In genomic region chr4:59816477-59816876, GRCm38 (mm10) we compare ENCODE assay signal across 22 mouse cellular contexts. TPM values are rescaled to one million over a fixed set of nuclear protein-coding genes. Genes with fewer than 3 reads are reported as not detected.
DNase-seq lines count a peak whose midpoint lies in the region; ATAC-seq and TF ChIP-seq lines count a peak whose summit lies in the region.
"Had no signal": no experiment of that assay in that cellular context is flagged by ENCODE, and none has a peak within 500 bp of the region (broad histone marks: within the 10 kb centered on the region; RNA-seq: fewer than 3 reads in every experiment).

No protein-coding gene starts in this region.

- H3K9me3 ChIP-seq in heart, embryonic 10.5 days: no peaks in the 10 kb centered on the region
- no peaks in the 10 kb centered on the region for H3K9me3 ChIP-seq in lung, postnatal 0 days (ENCODE audit: low read length)
- H3K9me3 ChIP-seq: forebrain, embryonic 10.5 days; heart, embryonic 15.5 days; hindbrain, embryonic 15.5 days; limb, embryonic 15.5 days; midbrain, embryonic 12.5 days had no signal

- no peak for DNase-seq in heart, embryonic 10.5 days (ENCODE audit: low spot score)
- DNase-seq in heart, adult 9 months (ENCODE audit: low spot score in 2 of 2): no peak
- DNase-seq in lung, adult 18-20 months: peak; percentile 83 to 87
- peak; percentile 85 for DNase-seq in lung, postnatal 0 days (ENCODE audit: low spot score)
- DNase-seq in kidney, postnatal 36 days: no peak
- no peak for DNase-seq in adrenal gland, postnatal 25 days
- DNase-seq: cerebellum, adult 2 months; gastrocnemius, postnatal 25 days; heart, adult 18-20 months; heart, postnatal 36 days; kidney, postnatal 25 days; left cerebral cortex, postnatal 4 days; thymus, postnatal 14 days had no signal

- H3K27ac ChIP-seq in heart, embryonic 10.5 days: peak overlapping the region; percentile 47; the same call in 1 of the 2 replicates
- H3K27ac ChIP-seq in lung, postnatal 0 days (ENCODE audit: low read length): peak overlapping the region; percentile 85
- H3K27ac ChIP-seq in macrophage: 0 out of 2 replicates have a peak overlapping the region, but pooled peaks have one; percentile 66
- H3K27ac ChIP-seq: forebrain, embryonic 10.5 days; heart, embryonic 15.5 days; hindbrain, embryonic 15.5 days; left cerebral cortex, adult 2 months; limb, embryonic 15.5 days; liver, embryonic 14.5 days; midbrain, embryonic 12.5 days had no signal

- no peak overlapping the region for H3K4me2 ChIP-seq in lung, postnatal 0 days (replicated peaks; ENCODE audit: low read depth, low read length)
- H3K4me2 ChIP-seq: heart, embryonic 15.5 days; hindbrain, embryonic 15.5 days; limb, embryonic 15.5 days; midbrain, embryonic 12.5 days had no signal

- TF ChIP-seq EP300 in lung, postnatal 0 days (IDR thresholded peaks at IDR 0.05): peak; percentile 78

- no peaks in the 10 kb centered on the region for H3K36me3 ChIP-seq in heart, embryonic 10.5 days
- H3K36me3 ChIP-seq in lung, postnatal 0 days (ENCODE audit: insufficient read depth, low read length): no peaks in the 10 kb centered on the region
- H3K36me3 ChIP-seq in macrophage (ENCODE audit: inconsistent target): peaks cover 9% of the 10 kb centered on the region; the same call in 1 of the 2 replicates
- H3K36me3 ChIP-seq: forebrain, embryonic 10.5 days; heart, embryonic 15.5 days; hindbrain, embryonic 15.5 days; limb, embryonic 15.5 days; midbrain, embryonic 12.5 days had no signal

- 39% methylated on average over 9 of the region's 9 CpGs for WGBS in heart, embryonic 10.5 days
- 42% methylated on average over 9 of the region's 9 CpGs for WGBS in lung, postnatal 0 days
- WGBS in macrophage (ENCODE audit: missing documents): 83% methylated on average over 9 of the region's 9 CpGs

- ATAC-seq in lung, postnatal 0 days: peak; percentile 65
- ATAC-seq: forebrain, embryonic 16.5 days had no signal

- no peak overlapping the region for H3K4me3 ChIP-seq in heart, embryonic 10.5 days
- no peak overlapping the region for H3K4me3 ChIP-seq in lung, postnatal 0 days (ENCODE audit: low read depth, low read length)
- no peak overlapping the region for H3K4me3 ChIP-seq in macrophage (ENCODE audit: inconsistent target)
- H3K4me3 ChIP-seq: forebrain, embryonic 10.5 days; heart, embryonic 15.5 days; hindbrain, embryonic 15.5 days; left cerebral cortex, adult 2 months; limb, embryonic 15.5 days; midbrain, embryonic 12.5 days had no signal

- H3K27me3 ChIP-seq in heart, embryonic 10.5 days (ENCODE audit: insufficient read depth, poor library complexity, severe bottlenecking): no peaks in the 10 kb centered on the region
- no peaks in the 10 kb centered on the region for H3K27me3 ChIP-seq in lung, postnatal 0 days (replicated peaks; ENCODE audit: insufficient read depth, low read length)
- H3K27me3 ChIP-seq: heart, embryonic 15.5 days; hindbrain, embryonic 15.5 days; limb, embryonic 15.5 days; midbrain, embryonic 12.5 days had no signal

- peaks cover 98% of the 10 kb centered on the region for H3K79me2 ChIP-seq in macrophage (ENCODE audit: inconsistent target)

- H3K9ac ChIP-seq in lung, postnatal 0 days (replicated peaks; ENCODE audit: low read depth): no peak overlapping the region
- H3K9ac ChIP-seq: heart, embryonic 15.5 days; hindbrain, embryonic 15.5 days; limb, embryonic 15.5 days; liver, embryonic 14.5 days; midbrain, embryonic 12.5 days had no signal

- no peak for TF ChIP-seq CTCF in lung, postnatal 0 days (IDR thresholded peaks at IDR 0.05)

- peaks cover 62% of the 10 kb centered on the region for H3K4me1 ChIP-seq in heart, embryonic 10.5 days
- H3K4me1 ChIP-seq in lung, postnatal 0 days (ENCODE audit: insufficient read depth, low read depth, low read length): 0 out of 2 replicates have a peak, but pooled peaks cover 4% of the 10 kb centered on the region

RNA-seq across cellular contexts. Expression of gene Snx30, which starts 10.8 kb away (rescaled TPM):
- 5.2 and 8.1 TPM in 2 replicates for polyA plus RNA-seq in heart, embryonic 10.5 days (2016; fragmentation: Nextera tagmentation; extraction: Ambion mirVana)
- 12.0 and 13.2 TPM in 2 replicates for polyA plus RNA-seq in lung, postnatal 0 days (2015; fragmentation: Nextera tagmentation; extraction: Ambion mirVana)
- 100 to 1,000 TPM in 4 of 26 experiments, 10 to 100 TPM in 22; 12.5 to 112 (median 76.3) TPM for total RNA-seq in macrophage (2018; cell fraction: chromatin; rRNA removed)
- total RNA-seq in macrophage (2018; cell fraction: cytosol; rRNA removed): 10 to 100 TPM; 10.1 to 37.3 (median 27.0) TPM
- total RNA-seq in macrophage (2018; cell fraction: nucleus; rRNA removed): 10 to 100 TPM; 17.6 to 88.8 (median 59.5) TPM
- polyA plus RNA-seq in macrophage (2018): 19.8 to 27.9 TPM (median 26.4 TPM) in 3 replicates
- 4.2 and 6.7 TPM in 2 replicates for total RNA-seq in adrenal gland, postnatal 25 days (2021)

RNA-seq across cellular contexts. Expression of gene Inip, which starts 15.1 kb away (rescaled TPM):
- polyA plus RNA-seq in heart, embryonic 10.5 days (2016; fragmentation: Nextera tagmentation; extraction: Ambion mirVana): 56.9 and 57.5 TPM in 2 replicates
- polyA plus RNA-seq in lung, postnatal 0 days (2015; fragmentation: Nextera tagmentation; extraction: Ambion mirVana): 25.9 and 26.8 TPM in 2 replicates
- total RNA-seq in macrophage (2018; cell fraction: chromatin; rRNA removed): 10 to 100 TPM in 22 of 26 experiments, 1 to 10 TPM in 4; 4.6 to 53.4 (median 25.3) TPM
- 10 to 100 TPM in 21 of 26 experiments, 1 to 10 TPM in 5; 7.3 to 26.9 (median 17.5) TPM for total RNA-seq in macrophage (2018; cell fraction: cytosol; rRNA removed)
- total RNA-seq in macrophage (2018; cell fraction: nucleus; rRNA removed): 10 to 100 TPM in 22 of 26 experiments, 1 to 10 TPM in 4; 4.6 to 46.8 (median 18.0) TPM
- 18.6 to 31.2 TPM (median 23.3 TPM) in 3 replicates for polyA plus RNA-seq in macrophage (2018)
- 19.0 and 19.9 TPM in 2 replicates for total RNA-seq in adrenal gland, postnatal 25 days (2021)

Comparison
In these comparisons a context has a peak if more than half of its experiments do, and no peak if none do; other contexts are left out.
1. DNase-seq: peak in lung, adult 18-20 months (2 of 2) and lung, postnatal 0 days (single experiment); none in heart, embryonic 10.5 days (single experiment), heart, adult 9 months (0 of 2), kidney, postnatal 36 days (0 of 2) and adrenal gland, postnatal 25 days (single experiment).
2. Peak in every context shown above with its lines, with median percentiles within 50 percentile points of each other: H3K27ac ChIP-seq.